Mouse (Mus musculus): ENCODE results near the gene 1810049J17Rik.
A peak's percentile ranks its signal among the peaks of the same experiment; 100 is the strongest.
"Not testable (repeated sequence)": the region's sequence is repeated elsewhere in the genome, so short reads cannot be mapped to it uniquely, and the experiment has no call there.

Gene 1810049J17Rik

DNA sequence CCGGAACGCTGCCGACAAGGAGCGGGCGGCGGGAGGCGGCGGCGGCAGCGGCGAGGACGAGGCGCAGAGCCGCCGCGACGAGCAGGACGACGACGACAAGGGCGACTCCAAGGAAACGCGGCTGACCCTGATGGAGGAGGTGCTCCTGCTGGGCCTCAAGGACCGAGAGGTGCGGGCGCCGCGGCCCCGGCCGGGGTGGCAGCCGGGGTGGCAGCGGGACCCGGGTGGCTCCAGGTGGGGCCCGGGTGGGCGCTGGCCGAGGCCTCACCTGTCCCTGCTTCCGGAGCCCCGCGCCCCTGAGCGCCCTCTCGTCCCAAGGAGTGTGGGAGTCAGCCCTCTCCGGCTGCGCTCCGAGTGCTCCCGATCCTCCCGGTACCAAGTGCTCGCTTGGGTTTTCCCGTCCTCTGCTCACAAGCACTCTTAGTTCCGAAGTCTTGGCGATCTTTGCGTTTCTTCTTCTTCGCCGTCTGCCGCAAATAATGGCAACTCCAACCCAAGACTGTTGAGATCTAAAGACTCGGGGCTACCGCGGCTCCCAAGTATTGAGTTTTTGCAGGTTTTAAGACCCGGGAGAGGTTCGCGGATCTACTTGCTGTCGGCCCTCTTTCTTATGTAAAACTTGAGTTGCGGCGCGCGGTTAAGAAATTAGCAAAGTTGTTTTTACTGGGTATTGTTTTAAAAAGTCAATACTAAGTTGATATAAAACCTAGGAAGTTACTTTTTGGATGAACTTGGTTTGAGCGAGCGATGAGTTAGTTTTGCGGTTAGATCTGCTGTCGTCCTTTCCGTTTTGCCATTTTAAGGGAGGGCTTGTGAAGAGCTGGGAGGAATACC is at the start of gene 1810049J17Rik:
Gene 1810049J17Rik, minus strand, starts transcription at position 112 of the 834 bp plus-strand sequence.
- DNase-seq: peak; percentile 43

DNA sequence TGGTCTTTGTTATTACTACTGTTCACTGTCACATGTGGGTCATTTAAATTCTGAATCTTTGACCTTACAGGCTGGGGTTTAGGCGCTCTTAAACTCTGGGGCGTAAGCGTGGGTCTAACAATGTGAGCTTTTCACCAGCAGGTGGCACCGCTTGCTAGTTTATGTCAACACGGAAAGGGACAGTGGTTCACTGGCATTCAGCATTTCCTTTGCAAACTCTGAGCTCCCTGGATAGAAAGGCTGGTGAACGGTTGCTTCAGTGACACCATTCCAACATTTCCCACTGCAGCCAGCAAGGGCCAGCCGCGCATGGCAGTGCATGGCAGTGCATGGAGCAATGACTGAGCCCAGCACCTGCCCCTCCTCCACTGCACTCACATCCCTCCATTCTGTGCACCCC is 49.5 kb upstream of the 1810049J17Rik start:
- DNase-seq: peak; percentile 88

DNA sequence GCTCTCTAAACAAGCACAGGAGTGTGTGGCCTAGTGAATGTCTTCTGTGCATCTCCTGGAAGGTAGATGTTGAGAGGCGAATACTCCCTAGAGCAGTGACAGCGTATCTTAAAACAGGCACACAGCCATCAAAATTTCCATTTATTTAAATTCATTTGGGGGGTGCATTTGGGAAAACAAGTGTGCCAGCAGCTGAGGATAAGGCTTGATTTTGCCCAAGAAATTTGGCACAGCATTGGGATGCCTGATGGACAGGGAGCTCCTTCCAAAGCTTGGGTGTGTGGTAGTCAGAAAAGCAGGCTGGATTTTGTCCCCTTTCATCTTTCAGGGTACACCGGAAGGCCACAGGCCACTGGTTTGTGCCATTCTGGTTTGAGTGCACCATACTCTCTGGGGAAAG is 48.4 kb upstream of the 1810049J17Rik start:
- no peak for DNase-seq

DNA sequence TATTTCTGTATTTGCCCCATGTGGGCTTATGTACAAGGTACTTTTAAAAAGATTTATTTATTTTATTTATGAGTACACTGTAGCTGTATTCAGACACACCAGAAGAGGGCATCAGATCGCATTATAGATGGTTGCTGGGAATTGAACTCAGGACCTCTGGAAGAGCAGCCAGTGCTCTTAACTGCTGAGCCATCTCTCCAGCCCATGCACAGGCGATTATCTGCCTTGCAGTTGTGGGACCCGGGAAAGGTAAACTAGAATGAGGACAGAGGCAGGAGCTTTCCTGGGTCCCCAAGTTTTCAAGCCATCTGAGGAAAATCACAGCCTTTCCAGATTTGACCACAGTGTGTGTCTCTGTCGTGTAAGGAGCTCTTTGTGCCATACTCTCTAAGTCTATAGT is 47.2 kb upstream of the 1810049J17Rik start:
- DNase-seq: no peak

DNA sequence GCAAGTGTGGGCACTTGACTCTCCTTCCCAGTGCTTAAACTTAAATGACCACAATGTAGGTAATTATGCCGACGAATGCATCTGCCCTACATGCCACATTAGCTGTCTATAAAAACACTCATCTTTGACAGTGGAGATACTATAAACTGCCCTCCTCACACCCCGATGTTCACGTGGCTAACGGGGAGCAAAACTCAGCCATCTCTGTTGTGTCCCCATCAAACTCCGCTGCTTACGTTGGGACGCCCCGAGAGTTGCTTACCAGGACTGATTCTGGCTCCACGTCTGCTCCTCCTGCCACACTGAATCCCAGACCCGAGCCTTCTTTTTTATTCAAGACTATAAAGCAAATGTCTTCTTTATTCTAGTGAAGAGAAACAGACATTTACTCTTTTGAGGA is 46.7 kb upstream of the 1810049J17Rik start:
- DNase-seq: no peak

DNA sequence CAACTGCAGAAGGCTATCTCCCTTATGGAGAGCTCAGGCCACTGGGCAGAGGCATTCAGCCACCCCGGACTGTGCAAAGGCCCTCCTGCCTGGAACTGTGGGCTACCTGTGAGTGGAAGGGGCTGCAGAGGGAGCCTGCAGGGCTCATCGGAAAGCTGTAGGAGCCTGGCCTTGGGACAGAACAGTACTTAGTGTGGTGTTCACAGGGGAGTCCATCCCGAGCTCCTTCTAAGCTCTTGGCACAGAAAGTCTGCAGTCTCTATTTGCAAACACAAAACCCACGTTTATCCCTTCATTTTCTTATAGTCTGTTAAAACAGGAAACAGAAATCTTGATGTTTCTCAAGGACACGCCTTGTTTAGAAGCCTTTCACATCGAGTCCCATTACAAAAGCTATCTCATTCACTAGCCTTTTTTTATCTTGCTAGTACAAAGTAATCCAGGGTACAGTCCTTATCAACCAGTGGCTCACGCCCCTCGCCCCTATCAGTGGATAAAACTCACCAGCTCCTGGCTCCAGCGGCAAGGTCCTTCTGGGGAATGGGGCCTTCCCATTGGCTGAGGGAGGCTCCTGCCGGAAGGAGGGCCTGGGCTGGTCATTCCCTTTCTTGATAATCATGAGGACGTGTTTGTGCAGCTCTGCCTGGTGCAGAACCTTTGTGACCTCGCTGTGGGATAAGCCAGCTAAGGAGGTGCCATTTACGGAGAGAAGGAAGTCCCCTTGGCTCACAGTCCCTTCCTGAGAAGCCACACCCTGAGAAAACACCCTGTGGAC is 45.8 kb upstream of the 1810049J17Rik start:
- DNase-seq: no peak

DNA sequence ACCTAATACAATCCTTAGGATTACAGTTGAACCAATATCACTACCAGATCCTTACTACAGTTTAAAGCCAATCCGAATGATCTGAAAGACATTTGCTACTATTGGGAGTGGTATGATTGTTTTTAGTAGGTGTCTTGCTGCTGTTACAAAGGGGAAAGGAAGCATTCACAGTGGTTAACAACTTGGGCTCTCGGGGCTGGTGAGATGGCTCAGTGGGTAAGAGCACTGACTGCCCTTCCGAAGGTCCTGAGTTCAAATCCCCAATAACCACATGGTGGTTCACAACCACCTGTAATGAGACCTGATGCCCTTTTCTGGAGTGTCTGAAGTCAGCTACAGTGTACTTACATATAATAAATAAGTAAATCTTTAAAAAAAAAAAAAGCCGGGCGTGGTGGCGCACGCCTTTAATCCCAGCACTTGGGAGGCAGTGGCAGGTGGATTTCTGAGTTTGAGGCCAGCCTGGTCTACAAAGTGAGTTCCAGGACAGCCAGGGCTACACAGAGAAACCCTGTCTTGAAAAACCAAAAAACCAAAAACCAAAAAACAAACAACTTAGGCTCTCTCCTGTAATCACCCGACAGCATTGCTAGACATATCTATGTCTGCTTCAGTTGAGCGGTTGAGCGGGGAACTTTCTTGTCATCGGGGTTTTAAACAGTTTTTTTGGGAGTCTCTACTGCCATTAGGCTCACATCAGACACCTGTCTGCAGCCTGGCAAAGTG is 45.0 kb upstream of the 1810049J17Rik start:
- not testable (repeated sequence) for DNase-seq

DNA sequence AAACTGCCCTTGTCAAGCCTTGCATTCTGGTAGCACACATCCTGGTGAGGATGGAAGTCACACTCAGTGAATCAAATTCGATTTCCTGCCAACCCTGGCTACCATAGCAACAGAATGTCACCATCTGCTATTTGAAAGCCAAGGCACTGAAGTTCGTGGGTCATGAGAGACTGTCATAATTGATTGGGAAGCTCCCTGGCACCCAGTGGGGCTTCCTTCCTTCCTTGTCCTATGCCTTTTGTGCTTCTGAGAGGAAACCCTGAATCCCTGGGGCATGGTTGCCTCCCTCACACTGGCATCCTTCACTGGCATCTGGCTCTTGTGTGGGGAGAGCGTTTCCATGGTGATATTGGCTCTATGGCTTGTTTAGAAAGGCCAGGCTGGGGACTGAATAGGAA is 44.4 kb upstream of the 1810049J17Rik start:
- DNase-seq: peak; percentile 74

DNA sequence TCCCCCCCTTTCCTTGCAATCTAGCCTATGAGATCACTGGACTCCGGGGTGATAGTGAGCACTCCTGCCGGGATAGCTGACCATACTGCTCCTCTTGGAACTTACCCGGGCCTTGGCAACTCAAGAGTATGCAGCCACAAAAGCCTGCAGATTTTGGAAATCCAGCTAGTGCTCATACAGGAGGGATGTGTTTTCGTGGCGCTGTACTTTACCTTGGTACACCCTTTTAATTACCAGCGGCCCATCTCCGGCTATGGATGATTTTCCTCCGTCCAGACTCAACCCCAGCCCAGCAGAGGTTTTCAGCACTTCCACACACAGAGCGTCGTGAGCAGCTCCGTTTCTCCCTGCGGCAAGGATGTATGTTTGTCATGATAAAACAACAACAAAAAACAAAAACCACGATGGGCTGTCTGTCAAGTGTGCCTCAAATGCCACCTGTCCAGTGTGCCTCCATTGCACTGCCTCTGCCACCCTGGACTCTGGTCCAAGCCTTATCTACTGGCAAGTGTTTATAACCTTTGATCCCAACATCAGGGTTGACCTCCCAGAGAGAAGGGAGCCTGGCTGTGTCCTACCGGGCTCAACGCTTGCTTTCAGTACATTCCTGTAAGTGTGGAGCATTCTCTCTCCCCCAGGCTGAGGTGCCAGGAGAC is 43.8 kb upstream of the 1810049J17Rik start:
- DNase-seq: no peak

DNA sequence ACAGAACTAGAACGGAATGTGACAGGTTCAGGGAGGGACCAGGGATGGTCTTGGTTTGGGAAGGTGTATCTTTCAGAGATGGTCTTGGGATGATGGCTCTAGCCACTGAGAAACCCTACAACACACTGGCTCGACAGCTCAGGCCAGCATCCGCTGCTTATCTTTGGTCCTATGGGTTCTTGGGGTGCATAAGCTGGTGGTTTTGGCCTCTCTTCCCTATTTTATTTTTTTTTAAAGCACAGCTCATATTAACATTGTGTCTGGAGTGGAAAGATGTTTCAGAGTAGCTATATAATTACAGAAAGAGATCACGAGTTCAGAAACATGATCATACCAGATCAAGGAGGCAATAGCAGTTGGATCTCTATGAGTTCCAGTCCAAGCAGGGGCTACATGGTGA is 42.4 kb upstream of the 1810049J17Rik start:
- DNase-seq: no peak

DNA sequence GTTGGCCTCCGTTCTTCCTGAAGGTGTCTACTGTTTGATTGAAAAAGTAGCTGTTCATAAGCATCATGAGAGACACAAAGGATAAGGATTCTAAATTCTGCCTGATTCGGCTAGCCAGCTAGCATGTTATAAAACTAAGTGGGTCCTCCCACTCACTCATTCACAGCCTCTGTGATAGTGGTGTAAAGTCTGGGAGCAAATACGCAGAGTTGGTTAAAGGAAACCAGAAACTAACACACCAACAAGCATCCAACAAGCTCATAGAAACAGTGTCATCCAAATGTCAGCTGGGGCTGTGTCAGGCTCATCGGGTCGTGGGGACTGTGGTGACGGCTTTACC is 41.0 kb upstream of the 1810049J17Rik start:
- no peak for DNase-seq

DNA sequence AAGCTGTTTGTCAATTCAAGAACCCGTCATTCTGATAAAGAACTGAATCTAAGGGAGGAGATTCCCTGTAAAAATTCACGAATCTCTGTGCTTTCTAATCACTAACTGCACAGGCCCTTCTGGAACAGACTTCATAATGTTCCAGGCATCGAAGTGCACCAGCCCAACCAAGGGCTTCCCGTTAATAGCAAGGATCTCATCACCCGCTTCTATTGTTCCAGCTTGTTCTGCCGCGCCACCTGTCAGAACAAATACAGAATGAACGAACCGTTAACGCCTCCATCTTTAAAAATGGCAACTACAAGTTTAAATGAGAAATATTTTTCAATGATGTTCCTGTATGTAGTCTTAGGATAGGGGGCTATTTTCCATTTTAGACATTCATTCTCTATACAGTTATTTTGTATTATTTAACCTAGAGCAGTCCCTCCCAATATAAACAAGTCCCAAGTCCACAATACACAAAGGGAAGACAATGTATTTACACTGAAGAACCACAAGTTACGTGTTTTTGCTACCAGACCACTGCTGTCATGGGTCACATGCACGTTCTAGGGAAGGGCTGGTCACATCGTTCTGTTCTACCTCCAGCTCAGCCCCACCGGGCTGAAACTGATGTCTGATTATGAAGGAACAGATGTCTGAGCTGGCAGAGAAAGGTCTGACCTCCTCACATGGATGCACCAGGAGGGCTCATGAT is 40.5 kb upstream of the 1810049J17Rik start:
- DNase-seq: peak; percentile 68

DNA sequence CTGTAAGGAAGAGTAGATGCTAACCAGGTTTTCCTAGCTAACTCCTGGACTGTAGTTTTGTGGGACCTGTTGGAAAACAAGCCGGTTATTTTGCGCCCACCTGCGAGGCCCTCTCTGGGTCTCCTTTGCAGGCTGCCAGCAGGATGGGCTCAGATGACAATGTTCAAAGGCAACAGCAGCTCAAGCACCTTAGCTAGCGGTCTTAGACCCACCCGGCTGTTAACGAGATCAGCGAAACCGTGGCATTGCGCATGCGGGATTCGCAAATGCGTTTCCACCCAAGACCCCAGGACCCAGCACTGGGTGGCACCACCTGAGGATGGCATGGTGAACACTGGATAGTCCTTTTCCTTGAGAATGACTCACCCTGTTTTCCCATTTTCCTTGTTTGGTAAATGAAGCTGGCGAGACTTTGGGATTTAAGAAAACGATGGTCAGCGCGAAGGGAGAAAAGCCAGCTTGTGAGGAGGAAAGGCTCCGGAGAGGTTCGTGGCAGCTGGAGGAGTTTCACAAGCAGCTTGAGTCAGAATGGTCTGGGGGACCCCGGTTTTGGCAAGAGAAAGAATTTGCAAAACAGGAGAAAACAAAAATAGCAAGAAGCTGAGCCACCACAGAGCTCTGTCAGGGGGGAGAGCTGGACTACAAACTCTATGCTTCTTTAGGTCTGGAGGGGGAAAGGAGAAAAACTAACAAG is 39.0 kb upstream of the 1810049J17Rik start:
- no peak for DNase-seq

DNA sequence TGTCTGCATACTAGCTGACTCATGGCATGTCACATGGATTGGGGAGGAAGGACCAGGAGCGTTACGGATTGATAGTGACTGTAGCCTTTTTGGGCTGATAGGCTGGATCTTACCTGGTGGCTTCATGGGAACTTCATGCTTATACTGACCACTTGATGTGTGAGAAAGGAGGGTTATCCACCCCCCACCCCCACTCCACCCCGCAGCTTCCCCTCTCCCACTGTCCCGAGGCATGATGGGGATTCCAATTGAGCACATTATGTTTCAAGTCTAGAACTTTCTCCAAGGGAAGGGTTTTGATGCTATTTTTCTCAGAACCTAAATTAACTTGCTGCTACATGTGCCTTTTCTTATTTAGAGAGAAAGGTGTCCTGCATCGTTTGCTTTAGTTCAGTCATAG is 36.7 kb upstream of the 1810049J17Rik start:
- no peak for DNase-seq

DNA sequence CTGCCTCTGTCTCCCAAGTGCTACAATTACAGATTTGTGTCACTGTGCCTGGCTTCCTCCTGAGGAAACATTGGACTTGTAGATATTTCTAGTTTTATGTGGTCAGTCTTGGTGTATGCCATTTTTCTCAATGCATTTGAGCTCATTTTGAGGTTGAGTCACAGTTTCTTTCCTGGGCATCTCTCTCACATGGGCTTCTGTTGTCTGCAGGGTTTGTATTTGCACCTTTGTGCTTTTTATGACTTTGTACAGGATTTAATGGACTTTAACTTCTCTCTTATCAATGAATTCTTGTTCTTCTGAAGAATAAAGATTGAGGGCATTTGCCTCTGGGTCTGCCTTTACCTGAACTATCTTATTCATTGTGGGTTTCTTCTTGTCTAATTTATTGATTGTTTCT is 35.8 kb upstream of the 1810049J17Rik start:
- no peak for DNase-seq

DNA sequence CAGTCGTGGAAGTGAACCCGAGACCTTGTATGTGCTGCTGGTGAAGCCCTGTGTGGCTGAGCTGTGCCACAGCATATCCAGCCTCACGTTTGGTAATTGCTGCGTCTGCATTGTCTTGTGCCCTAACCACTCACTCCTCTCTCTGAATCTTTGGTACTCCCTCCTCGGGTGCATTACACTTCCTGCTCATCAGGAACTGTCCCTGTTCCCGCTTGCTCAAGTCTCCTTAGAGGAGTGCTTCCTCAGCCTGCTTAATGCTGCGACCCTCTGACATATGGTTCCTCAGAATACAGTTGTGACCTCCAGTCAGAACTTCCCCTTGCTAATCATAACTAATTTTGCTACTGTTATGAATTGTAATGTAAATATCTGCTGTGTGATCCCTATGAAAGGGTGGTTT is 34.2 kb upstream of the 1810049J17Rik start:
- no peak for DNase-seq

DNA sequence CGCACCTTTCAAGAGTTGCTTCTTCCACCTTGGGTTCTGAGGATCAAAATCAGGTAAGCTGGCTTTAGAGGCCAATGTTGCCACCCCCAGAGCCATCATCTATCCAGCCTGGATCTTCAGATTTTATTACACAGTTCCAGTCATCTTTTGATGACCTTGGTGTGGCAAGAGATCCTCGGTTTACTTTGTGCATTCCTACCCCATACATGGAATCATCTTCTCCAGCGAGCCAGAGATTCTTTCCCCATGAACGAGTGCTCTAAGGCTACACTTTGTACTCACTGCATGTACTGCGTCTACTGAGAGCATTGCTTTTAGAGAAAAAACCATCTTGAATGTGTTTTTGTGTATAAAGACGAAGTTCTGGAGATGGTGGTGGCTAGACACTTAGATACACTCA is 33.6 kb upstream of the 1810049J17Rik start:
- no peak for DNase-seq

DNA sequence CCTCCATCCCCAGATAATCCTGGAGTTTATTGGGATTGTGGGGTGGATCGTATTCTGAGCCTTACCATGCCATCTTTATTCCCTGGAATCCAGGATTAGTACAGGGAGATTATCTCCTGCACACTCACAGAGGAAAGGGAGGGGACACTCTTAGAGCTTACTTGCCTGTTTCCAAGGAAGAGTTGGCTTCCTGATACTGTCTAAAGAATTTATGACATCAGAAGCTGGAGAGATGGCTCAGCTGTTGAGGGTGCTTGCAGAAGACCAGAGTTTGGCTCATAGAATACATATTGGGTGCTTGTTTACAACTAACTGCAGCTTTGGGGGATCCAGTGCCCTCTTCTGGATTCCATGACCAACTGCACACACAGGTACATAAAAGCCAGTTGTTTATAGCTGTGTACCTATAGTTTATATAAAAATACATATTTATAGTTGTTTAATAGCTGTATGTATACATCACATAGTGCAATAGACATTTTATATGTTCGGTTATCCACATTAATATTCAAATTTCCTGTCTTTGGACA is 32.6 kb upstream of the 1810049J17Rik start:
- DNase-seq: peak; percentile 35

DNA sequence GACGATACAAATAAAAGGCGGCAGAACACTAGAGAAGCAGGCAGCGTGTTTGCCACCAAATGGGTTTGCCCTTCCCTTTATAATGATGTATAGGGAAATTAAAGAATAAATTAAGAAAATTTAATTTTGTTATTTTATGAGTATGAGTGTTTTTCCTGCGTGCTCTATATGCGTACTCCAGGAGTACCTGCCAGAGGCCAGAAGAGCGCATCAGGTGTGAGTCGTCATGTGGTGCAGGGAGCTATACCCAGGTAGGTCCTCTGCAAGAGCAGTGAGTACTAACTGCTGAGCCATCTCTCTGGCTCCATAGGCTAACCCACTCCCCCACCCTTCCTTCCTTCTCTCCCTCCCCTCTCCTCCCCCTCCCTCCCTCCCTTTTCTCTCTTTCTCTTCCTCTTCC is 29.8 kb upstream of the 1810049J17Rik start:
- DNase-seq: no peak

DNA sequence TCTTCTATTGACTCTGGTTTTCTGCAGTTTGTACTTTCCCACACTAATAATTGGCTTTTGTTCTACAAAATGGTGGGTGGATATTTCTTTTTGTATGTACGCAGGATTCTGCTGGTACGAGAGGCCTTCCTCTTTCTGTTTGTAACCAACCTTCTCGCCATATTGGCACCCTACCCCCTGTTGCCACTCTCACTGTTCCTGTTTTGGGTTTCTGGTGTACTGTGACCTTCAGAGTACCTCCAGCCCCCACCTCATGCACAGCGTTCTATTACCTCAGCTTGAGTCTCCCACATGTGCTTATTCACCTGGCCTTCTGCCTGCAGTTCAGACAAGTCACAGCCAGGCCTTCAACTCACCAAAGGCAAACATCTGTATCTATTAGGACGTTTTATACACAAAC is 28.1 kb upstream of the 1810049J17Rik start:
- no peak for DNase-seq

DNA sequence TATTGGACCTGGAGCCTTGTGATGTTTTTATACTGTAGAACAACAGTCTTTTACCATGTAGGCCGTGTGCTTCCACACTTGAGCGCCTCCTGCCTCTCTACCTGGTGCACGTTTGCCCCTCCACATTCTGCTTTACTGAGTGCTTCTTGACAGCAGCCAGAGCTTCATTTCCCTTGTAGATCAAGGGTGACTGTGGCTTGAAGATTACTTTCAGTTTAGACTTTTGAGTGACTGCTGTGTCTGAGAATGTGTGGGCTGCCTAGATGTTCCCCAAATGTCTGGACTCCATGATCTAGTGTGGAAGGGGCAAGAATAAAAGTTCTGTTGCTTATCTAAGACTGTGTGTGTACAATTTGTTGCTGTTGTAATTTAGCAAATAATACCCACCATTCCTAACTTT is 27.3 kb upstream of the 1810049J17Rik start:
- no peak for DNase-seq

DNA sequence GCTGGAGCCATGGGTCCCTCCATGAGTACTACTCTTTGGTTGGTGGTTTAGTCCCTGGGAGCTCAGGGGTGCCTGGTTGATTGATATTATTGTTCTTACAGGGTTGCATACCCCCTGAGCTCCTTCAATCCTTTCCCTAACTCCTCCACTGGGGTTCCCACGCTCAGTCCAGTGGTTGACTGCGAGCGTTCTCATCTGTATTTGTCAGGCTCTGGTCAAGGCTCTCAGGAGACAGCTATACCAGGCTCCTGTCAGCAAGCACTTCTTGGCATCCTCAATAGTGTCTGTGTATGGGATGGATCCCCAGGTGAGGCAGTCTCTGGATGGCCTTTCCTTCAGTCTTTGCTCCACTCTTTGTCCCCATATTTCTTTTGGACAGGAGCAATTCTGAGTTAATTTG is 25.2 kb upstream of the 1810049J17Rik start:
- no peak for DNase-seq

All from retina, postnatal 1 day (tissue).